8 mouse cellular contexts compared by ENCODE assay signal in genomic region chr6:71440492-71441250, GRCm38 (mm10). TPM values are rescaled to one million over a fixed set of nuclear protein-coding genes. Genes with fewer than 3 reads are reported as not detected.
DNase-seq lines count a peak whose midpoint lies in the region; ATAC-seq lines count a peak whose summit lies in the region.

Gene Rmnd5a, minus strand, starts transcription at chr6:71440637.

- peak; percentile 98 for DNase-seq in MEL-GATA-1-ER (ENCODE audit: extremely low read depth, low read depth)
- DNase-seq in cerebellum, adult 8-10 months, result peak; percentile 99
- peak; percentile 99 for DNase-seq in forelimb bud, embryonic 11.5 days (ENCODE audit: low read depth, low spot score)
- DNase-seq in layer of hippocampus, adult 9-10 months (ENCODE audit: low spot score), result peak; percentile 92
- DNase-seq in ovary, postnatal 10 days (ENCODE audit: low spot score), result peak; percentile 96
- DNase-seq in thymus, postnatal 10 days (ENCODE audit: low spot score in 2 of 2), result peak; percentile 98 to 99

- peak within 1 kb of the TSS; percentile 95 for H3K9ac ChIP-seq in lung, embryonic 16.5 days (ENCODE audit: low read length)

- peak within 1 kb of the TSS; percentile 76 for H3K4me2 ChIP-seq in lung, embryonic 16.5 days (ENCODE audit: low read depth, low read length)

- H3K27ac ChIP-seq in lung, embryonic 16.5 days (ENCODE audit: low read length), result peak within 1 kb of the TSS; percentile 93

- peak within 1 kb of the TSS; percentile 97 for H3K4me3 ChIP-seq in lung, embryonic 16.5 days (ENCODE audit: low read length)

- H3K36me3 ChIP-seq in lung, embryonic 16.5 days (ENCODE audit: control insufficient read depth, insufficient read depth, low read length), result no peaks in the 10 kb centered on the region

- H3K27me3 ChIP-seq in lung, embryonic 16.5 days (ENCODE audit: control insufficient read depth, insufficient read depth, low read depth, low read length), result no peaks in the 10 kb centered on the region

- WGBS in lung, embryonic 16.5 days, result under 1% methylated on average over 63 of the region's 75 CpGs

- ATAC-seq in hematopoietic stem cell, adult 5-6 weeks (replicated peaks in 1 of 2; ENCODE audit: insufficient read depth in 1 of 2, low FRiP score in 2 of 2, low TSS enrichment in 1 of 2, low read depth in 1 of 2, poor library complexity in 2 of 2, severe bottlenecking in 2 of 2), result peak; percentile 92 to 95
- ATAC-seq in lung, embryonic 16.5 days (ENCODE audit: low read depth), result peak; percentile 98

- H3K9me3 ChIP-seq in lung, embryonic 16.5 days (ENCODE audit: control insufficient read depth, low read length), result no peaks in the 10 kb centered on the region

- H3K4me1 ChIP-seq in lung, embryonic 16.5 days (replicated peaks; ENCODE audit: control insufficient read depth, insufficient read depth, low read length), result peaks cover 18% of the 10 kb centered on the region

RNA-seq across cellular contexts. Expression of gene Rmnd5a, which starts in this region (rescaled TPM):
- total RNA-seq in hematopoietic stem cell, adult 5-6 weeks (2017), result 91.1 and 97.1 TPM in 2 replicates
- 9.7 and 11.3 TPM in 2 replicates for polyA plus RNA-seq in lung, embryonic 16.5 days (2015; fragmentation: Nextera tagmentation; extraction: Ambion mirVana)

Comparison
In these comparisons a context has a peak if more than half of its experiments do, and no peak if none do; other contexts are left out.
1. Peak in every context shown above with its lines: DNase-seq, ATAC-seq, H3K4me3 ChIP-seq and H3K27ac ChIP-seq.